Mouse (Mus musculus) cerebellum, adult 2 months (tissue): ENCODE measurements around the gene Map2.

ENCODE experiments used
- CTCF ChIP-seq: fragments of 200-500 bp; IDR thresholded peaks from 2 replicates; pipeline ENCODE4 v1.5.1; 2011; ENCODE audit warnings: low read depth, mild to moderate bottlenecking, control low read depth, low read length, moderate library complexity, borderline replicate concordance; ENCODE audit not compliant: insufficient read depth
- POLR2A ChIP-seq: fragments of 200-500 bp; IDR thresholded peaks from 2 replicates; pipeline ENCODE4 v1.6.1; 2011; ENCODE audit warnings: low read length, control low read depth, borderline replicate concordance; ENCODE audit not compliant: insufficient read depth

GRCm38 (mm10) chr1:66252333-66252724 lies 77.3 kb downstream of the Map2 start:
- TF ChIP-seq POLR2A, result no peak
- no peak for TF ChIP-seq CTCF
